Mouse (Mus musculus): ENCODE data around the gene Dnah12. TPM values are rescaled to one million over a fixed set of nuclear protein-coding genes. Genes with fewer than 3 reads are reported as not detected.

The Dnah12 gene
- total RNA-seq (2021): under 1 TPM; 0.07 to 0.14 TPM
- long read RNA-seq, experiment 1: 0 reads
- long read RNA-seq, experiment 2: 0 reads

DNA sequence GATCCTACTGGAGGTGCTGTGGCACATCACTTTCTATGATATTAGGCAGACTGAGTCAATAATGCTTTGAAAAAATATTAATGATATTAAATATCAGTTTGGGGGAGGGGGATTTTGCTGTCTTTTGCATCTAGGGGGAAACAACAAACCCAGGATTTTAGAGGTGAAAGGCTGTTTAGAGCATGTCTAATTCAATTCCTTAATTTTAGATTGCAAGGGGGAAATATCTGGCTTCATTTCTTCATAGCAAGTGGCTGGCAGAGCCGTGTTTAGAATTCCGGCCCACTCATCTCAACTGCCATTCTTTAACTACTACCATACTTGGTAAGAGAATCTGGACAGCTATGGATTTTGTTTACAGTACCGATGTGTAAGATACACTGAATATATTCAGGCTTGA lies at the start of gene Dnah12:
TSS of gene Dnah12 (plus strand) at position 301 of the 400 bp plus-strand sequence.
- no peak within 1 kb of the TSS for H3K4me3 ChIP-seq
- TF ChIP-seq CTCF (IDR thresholded peaks at IDR 0.05): no peak
- DNase-seq (ENCODE audit: extremely low spot score in 1 of 2, low spot score in 2 of 2): no peak
- intact Hi-C loops (cut with DNase I): loop anchor here (10.0 kb wide), 1 partner anchor 342 kb away; the partner anchor contains the start of gene Il17rd
- no peak within 1 kb of the TSS for H3K27ac ChIP-seq

GRCm38 (mm10) chr14:26645989-26646650 lies 47.0 kb upstream of the Dnah12 start:
- no peak for TF ChIP-seq CTCF (IDR thresholded peaks at IDR 0.05)
- DNase-seq (ENCODE audit: extremely low spot score in 1 of 2, low spot score in 2 of 2): no peak
- intact Hi-C loops (cut with DNase I): no loop called here
- no peak overlapping the region for H3K4me3 ChIP-seq
- H3K27ac ChIP-seq: no peak overlapping the region

GRCm38 (mm10) chr14:26647811-26648210 lies 45.3 kb upstream of the Dnah12 start:
- DNase-seq (ENCODE audit: extremely low spot score in 1 of 2, low spot score in 2 of 2): no peak
- intact Hi-C loops (cut with DNase I): no loop called here
- H3K27ac ChIP-seq: no peak overlapping the region
- H3K4me3 ChIP-seq: no peak overlapping the region
- TF ChIP-seq CTCF (IDR thresholded peaks at IDR 0.05): no peak

- H3K4me3 ChIP-seq: no peak overlapping the region
- intact Hi-C loops (cut with DNase I): no loop called here
- TF ChIP-seq CTCF (IDR thresholded peaks at IDR 0.05): peak; percentile 42
- no peak overlapping the region for H3K27ac ChIP-seq
- DNase-seq (ENCODE audit: extremely low spot score in 1 of 2, low spot score in 2 of 2): no peak
Measured at GRCm38 (mm10) chr14:26651901-26652300, 41.2 kb upstream of the Dnah12 start.

DNA sequence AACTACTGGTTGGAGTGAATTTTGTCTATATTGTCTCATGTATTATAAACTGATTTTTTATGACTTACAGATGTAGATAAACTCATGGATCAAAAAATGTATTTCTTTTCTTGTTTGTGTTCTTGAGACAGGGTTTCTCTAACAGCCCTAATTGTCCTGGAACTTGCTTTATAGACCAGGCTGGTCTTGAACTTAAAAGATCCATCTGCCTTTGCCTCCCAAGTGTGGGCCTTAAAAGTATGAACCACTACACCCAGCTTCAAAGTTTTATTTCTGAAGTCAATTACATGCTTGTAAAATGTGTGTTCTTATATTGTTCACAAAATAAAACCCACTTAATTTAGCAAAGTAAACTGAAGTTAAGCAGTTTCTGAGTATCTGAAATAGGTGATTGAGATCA lies 34.9 kb upstream of the Dnah12 start:
- Histone ChIP-seq H3K4me3 (no peak overlapping the region), H3K27ac (no peak overlapping the region)
- no peak for TF ChIP-seq CTCF (IDR thresholded peaks at IDR 0.05)
- intact Hi-C loops (cut with DNase I): no loop called here
- no peak for DNase-seq (ENCODE audit: extremely low spot score in 1 of 2, low spot score in 2 of 2)

- intact Hi-C loops (cut with DNase I): loop anchor here (10.0 kb wide), 1 partner anchor 375 kb away; the partner anchor contains the start of gene Il17rd
Measured at GRCm38 (mm10) chr14:26660233-26660632, 32.8 kb upstream of the Dnah12 start.

DNA sequence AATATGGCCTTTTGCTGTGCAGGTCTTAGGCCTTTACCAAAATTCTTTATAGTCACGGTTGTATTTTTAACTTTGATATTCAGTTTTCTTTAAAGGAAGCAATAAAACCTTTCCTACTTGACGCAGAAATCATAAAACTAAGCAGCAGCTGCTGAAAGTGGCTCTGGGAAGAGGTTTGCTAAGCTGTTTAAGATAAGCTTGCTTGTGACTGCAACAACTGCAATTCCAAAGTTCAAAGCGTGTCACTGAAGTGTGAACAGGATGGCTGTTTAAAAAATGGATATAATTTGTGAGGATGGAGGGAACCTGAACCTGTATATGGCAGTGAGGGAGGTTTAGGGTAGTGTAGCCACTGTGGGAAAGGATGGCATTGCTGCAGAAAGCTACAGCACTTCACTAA lies 31.1 kb upstream of the Dnah12 start:
- no peak for TF ChIP-seq CTCF (IDR thresholded peaks at IDR 0.05)
- intact Hi-C loops (cut with DNase I): loop anchor here (10.0 kb wide), 1 partner anchor 373 kb away; the partner anchor contains the start of gene Il17rd
- Histone ChIP-seq H3K4me3 (no peak overlapping the region), H3K27ac (no peak overlapping the region)
- DNase-seq (ENCODE audit: extremely low spot score in 1 of 2, low spot score in 2 of 2): no peak

More at GRCm38 (mm10) chr14:26660233-26660632, 32.8 kb upstream of the Dnah12 start:
- DNase-seq (ENCODE audit: extremely low spot score in 1 of 2, low spot score in 2 of 2): no peak
- Histone ChIP-seq H3K4me3 (no peak overlapping the region), H3K27ac (no peak overlapping the region)
- TF ChIP-seq CTCF (IDR thresholded peaks at IDR 0.05): no peak

DNA sequence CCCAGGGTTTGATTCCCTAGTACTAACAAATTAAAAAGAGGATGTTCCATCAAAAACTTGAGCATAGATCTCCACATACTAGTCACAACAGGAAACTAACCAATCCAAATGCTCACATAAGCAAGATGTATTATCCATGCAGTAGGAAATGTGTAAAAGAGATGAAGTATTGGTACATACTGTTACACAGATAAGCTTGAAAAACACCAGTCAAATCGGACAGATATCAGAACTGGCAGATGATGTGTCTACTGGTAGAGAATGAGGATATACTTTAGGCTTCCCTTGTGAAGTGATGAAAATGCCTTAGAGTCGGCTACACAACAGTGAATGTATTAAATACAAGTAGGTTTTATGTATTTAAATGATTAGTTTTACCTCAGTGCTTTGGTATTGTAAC lies 30.6 kb upstream of the Dnah12 start:
- intact Hi-C loops (cut with DNase I): loop anchor here (10.0 kb wide), 1 partner anchor 372 kb away; the partner anchor contains the start of gene Il17rd
- no peak for TF ChIP-seq CTCF (IDR thresholded peaks at IDR 0.05)
- DNase-seq (ENCODE audit: extremely low spot score in 1 of 2, low spot score in 2 of 2): no peak
- H3K27ac ChIP-seq: no peak overlapping the region
- no peak overlapping the region for H3K4me3 ChIP-seq

DNA sequence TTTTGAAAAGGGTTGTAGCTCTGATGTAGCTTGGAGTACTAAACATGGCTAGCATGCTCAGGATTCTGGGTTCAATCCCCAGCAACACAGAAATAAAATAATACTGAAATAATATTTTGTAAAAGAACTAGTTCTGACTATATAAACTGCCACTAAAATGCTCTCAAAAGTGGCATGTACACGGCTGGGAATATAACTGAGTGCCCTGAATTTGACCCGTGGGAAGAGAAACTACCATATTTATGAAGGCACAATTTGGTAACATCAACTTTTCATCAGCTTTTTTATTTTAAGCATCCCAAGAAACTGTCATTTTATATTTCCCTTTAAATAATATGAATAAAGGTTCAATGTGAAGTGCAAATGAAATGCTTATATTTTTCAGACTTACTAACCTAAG lies 29.2 kb upstream of the Dnah12 start:
- no peak for TF ChIP-seq CTCF (IDR thresholded peaks at IDR 0.05)
- intact Hi-C loops (cut with DNase I): loop anchor here (10.0 kb wide), 1 partner anchor 371 kb away; the partner anchor contains the start of gene Il17rd
- H3K27ac ChIP-seq: no peak overlapping the region
- DNase-seq (ENCODE audit: extremely low spot score in 1 of 2, low spot score in 2 of 2): no peak
- H3K4me3 ChIP-seq: no peak overlapping the region

- intact Hi-C loops (cut with DNase I): loop anchor here (2.0 to 10.0 kb wide), 4 partner anchors 29 to 429 kb away; partner anchors contain the start of genes Appl1, Arf4 and Il17rd
- DNase-seq (ENCODE audit: extremely low spot score in 1 of 2, low spot score in 2 of 2): no peak
- Histone ChIP-seq H3K27ac (no peak overlapping the region; the same call in 1 of the 2 replicates), H3K4me3 (peak overlapping the region; percentile 92)
- TF ChIP-seq CTCF (IDR thresholded peaks at IDR 0.05): no peak
Measured at GRCm38 (mm10) chr14:26667991-26668370, 25.1 kb upstream of the Dnah12 start.

DNA sequence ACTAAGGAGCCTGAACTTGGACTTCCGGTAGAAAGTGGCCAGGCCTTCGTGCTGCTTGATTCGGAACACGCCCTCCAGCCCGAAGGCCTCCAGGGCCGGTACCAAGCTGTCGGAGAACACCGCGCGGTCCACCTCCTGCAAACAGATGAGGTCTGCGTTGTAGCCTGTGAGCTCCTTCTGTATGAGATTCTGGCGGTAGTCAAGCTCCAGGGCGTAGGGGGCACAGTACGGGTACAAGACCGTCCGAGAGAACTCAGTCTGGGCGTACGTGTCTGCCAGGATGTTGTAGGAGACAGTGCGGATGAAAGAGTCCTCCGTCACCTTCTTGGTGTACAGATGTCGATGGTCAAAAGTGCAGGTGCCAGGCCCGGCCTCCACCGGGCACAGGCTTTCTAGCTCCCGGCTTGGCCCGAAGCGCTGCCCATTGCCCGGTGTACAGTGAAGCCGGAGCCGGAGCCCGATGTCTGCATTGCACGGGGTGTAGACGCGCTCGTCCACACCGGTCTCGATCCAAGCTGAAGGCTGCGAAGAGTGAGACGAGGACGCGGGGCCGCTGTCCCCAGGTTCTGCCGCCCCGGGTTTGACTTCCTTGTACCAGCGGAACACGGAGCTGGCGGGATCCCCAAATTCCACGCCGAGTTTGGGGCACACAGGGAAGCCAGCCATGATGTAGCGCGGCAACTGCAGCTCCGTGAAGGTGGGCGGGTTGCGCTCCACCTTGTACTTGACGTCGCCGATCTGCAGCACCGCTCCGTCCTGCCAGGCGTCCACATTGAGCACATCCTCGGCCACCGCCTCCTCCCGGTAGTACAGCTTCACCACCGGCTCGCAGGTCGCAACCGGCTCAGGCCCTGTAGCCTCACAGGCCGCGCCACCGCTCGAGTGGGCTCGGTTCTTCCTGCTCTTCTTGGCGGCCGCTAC lies 24.4 kb upstream of the Dnah12 start:
- intact Hi-C loops (cut with DNase I): loop anchor here (2.0 to 10.0 kb wide), 4 partner anchors 30 to 429 kb away; partner anchors contain the start of genes Appl1, Arf4 and Il17rd
- no peak; the same call in 1 of the 2 replicates for TF ChIP-seq CTCF (IDR thresholded peaks at IDR 0.05)
- peak overlapping the region; percentile 96 for H3K27ac ChIP-seq
- H3K4me3 ChIP-seq: peak overlapping the region; percentile 92
- DNase-seq (ENCODE audit: extremely low spot score in 1 of 2, low spot score in 2 of 2): peak; percentile 56 to 58

Measured in left cerebral cortex, adult 2 months (tissue).